Mouse (Mus musculus): Measurements from ENCODE around the gene Fancd2.
A peak's percentile ranks its signal among the peaks of the same experiment; 100 is the strongest.

Fancd2 gene

DNA sequence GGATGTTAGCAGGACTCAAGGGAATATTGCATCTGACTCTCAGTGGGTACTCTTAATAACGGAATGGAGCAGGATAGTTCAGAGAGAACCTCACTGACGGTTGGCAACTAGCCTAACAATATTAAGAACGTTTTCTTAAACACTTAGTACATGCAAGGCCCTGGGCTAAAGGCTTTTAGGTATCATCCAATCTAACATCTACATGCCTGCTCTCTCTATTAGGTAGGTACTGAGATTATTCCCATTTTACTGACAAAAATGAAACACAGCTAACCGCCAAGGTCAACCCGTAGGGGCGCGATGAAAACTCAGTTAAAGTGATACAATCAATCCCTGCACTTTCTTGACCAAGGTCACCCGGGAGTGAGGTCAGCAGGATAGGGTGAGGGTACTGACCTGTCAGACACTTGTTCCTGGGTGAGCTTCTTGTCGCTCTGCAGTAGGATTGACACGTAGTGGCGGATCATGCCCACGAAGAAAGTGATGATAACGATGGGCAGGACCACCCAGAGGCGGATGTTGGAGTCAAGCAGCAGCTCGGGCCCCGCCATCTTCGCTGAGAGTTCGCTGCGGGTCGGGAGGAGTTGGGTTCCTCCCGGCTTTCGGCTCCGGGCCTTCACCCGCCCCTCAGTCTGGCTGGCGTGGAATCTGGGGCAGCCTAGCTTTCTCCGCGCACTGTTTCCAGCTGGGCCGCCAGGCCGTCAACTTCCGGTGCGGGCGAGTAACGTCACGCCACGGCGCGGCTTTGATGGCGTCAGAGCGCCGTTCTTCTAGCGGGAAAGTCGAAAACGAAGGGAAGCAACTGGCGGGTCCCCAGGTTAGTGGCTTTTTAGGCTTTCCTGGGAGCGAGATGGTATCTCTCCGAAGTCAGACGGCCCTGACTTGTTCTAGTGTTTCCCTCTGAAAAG, at the start of gene Fancd2, which contains the start of gene Emc3:
TSS of gene Fancd2 (plus strand) at position 751 of the 908 bp plus-strand sequence.
TSS of gene Emc3 (minus strand) at position 721 of the 908 bp plus-strand sequence.
- DNase-seq = peak; percentile 88

DNA sequence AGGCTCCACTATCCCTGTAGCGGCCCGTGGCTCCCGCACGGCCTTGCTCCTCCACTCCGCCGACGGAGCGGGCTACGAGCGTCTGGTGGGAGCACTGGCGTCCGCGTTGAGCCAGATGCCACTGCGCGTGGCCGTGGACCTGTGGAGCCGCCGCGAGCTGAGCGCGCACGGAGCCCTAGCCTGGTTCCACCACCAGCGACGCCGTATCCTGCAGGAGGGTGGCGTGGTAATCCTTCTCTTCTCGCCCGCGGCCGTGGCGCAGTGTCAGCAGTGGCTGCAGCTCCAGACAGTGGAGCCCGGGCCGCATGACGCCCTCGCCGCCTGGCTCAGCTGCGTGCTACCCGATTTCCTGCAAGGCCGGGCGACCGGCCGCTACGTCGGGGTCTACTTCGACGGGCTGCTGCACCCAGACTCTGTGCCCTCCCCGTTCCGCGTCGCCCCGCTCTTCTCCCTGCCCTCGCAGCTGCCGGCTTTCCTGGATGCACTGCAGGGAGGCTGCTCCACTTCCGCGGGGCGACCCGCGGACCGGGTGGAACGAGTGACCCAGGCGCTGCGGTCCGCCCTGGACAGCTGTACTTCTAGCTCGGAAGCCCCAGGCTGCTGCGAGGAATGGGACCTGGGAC, 48.9 kb upstream of the Fancd2 start:
- DNase-seq = peak; percentile 77

DNA sequence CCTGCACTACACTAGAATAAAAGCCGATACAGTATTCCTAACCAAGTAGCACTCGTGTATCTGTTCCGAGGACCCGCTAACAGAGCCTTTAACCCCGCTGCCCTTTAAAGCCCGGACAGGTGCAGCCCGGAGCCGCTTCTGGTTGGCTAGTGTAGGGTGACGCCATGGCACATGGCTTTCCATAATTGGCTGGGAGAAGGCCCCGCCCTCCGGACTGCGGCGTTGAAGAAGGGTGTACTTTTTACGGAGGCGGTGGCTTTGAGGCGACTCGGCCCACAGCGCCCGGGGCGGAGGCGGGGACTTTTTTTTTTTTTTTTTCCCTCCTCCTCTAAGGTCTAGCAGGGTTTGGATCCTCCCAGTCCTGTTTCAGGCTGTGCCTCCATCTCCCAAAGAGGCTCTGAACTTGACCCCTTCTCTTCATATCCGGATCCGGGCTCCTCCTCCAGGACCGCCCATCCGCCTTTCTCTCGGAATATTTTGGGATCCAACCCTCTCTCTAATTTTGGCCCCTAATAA, 48.3 kb upstream of the Fancd2 start, which contains the start of gene Creld1:
TSS of gene Creld1 (plus strand) at position 198 of the 516 bp plus-strand sequence.
- DNase-seq = peak; percentile 98

DNA sequence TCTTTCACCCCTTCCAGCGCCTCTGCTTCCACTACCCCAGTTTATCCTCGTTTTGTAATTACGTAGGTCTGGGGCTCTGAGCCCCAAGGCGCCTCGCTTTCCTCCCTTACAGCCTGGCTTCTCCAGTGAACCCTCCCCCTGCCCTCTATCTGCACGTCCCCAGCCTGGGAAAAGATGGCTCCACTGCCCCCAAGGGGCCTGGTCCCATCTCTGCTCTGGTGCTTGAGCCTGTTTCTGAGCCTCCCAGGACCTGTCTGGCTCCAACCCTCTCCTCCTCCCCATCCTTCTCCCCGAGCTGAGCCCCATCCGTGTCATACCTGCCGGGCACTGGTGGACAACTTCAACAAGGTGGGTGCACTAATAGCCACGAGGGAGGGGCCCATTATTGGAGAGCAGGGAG, 47.8 kb upstream of the Fancd2 start:
- DNase-seq = peak; percentile 75

DNA sequence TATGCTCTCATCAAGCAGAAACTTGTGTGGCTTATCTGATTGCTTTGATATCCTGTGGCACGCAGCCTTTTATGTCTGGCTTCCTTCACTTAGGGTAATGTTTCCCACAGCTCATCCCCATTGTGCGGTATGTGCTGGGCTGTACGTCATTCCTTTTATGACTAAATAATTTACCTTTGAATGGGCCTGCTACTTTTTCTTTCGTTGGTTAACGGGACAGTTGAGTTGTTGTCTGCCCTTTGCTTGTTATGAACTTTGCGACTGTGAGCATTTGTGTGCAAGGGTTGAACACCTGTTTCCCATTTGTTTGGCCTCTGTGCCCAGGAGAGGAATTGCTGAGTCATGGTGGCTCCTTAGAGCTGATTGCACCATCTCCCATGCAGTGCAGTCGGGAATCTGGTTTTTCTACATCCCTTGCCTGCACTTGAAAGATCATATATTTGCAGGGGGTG, 44.3 kb upstream of the Fancd2 start:
- no peak for DNase-seq

DNA sequence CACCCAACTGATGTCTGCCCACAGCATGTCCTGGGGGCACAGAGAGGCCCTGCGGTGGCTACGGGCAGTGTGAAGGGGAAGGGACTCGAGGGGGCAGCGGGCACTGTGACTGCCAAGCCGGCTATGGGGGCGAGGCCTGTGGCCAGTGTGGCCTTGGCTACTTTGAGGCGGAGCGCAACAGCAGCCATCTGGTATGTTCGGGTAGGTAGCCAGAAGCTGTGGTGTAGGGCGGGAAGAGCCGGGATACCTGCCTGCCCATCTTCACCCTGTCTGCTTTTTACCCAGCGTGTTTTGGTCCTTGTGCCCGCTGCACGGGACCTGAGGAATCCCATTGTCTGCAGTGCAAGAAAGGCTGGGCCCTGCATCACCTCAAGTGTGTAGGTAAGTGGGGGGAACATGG, 42.1 kb upstream of the Fancd2 start:
- DNase-seq = no peak

DNA sequence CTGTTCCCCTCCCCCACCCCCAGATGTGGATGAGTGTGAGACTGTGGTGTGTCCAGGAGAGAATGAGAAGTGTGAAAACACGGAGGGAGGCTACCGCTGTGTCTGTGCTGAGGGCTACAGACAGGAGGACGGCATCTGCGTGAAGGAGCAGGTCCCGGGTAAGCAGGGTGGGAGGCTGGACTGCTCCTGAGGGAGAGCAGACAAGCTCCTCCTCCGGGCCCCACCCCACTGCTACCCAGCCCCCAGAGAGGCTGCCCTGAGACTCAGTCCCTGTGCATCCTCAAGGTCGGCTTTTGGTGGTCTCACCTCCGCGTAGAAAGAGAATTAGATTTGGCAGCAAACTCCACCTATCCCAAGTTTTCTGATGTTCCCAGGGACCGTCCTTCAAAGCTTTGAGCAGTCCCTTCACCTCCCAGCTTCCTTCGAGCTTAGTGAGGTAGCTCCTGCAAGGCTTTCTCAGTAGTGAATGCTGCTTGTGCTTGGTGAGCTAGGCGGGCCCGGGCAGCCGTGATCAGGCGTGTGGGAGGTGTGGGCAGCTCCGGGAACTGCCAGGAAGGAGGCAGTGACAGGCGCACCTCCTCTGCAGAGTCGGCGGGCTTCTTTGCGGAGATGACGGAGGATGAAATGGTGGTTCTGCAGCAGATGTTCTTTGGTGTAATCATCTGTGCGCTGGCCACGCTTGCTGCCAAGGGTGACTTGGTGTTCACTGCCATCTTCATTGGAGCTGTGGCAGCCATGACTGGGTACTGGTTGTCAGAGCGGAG, 39.2 kb upstream of the Fancd2 start:
- no peak for DNase-seq

DNA sequence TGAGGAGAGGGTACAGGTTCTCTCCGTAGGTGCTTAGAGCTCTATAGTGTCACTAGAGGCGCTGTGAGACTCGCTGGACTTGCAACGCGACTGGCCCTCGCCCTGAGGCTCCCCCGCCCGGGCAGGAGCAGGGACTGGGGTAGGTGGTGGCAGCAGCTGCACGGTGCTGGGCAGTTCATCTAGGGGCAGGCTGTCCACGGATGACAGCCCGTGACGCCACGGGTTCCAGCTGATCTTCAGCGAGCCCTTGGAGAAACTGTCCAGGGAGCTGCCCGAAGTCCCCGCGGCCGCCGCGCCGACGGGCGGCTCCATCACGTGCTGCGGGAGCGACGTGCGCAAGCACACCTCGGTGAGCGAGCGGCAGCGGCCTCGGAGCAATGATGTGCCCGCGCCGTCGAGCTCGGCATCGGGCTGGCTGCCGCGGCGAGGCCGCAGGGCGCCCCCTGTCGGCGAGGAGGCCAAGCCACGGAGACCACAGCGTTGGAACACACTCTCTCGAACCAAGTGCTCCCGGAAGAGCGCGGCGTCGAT, 37.2 kb upstream of the Fancd2 start:
- no peak for DNase-seq

DNA sequence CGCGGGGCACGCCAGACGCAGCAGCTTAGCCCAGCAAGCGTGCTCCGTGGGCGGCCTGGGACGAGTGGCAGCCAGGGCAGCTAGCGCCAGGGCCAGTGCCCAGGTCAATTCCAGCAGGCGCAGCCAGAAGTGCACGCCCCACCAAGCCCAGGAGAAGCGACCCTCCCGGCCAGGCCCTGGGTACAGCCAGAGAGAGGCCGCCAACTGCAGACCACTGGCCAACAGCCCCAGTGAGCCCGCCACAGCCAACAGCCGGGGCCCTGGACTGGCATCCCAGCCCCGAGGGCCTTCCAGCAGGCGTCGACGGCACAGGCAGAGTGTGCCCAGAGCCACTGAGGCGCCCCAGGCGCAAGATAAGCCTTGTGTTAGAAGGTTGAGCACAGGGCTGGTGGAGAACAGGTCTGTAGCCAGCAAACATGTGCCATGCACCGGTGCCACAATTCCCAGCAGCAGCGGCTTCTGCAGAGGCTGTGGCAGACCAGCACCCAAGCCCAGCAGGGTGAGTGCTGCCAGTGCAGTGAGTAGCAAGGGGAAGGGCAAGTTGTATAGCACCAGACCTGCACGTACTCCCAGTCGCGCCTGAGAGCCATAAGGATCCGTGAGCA, 36.3 kb upstream of the Fancd2 start:
- no peak for DNase-seq

DNA sequence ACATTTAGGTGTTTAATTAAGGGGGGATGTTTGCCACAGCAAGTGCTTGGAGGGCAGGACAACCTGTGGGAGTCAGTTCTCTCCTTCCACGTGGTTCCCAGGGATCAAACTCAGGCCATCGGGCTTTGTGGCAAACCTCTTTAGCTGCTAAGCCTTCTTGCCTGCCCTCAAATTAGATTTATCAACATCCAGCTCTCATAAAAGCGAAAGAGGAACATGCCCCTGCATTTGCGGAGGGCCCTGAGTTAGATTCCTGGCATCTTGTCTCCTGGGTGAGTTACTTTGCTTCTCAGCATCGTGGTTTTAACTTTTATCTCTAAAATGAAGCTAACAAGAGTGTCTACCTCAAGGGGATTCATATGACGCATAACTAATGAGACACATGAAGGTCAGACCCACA, 32.1 kb upstream of the Fancd2 start:
- DNase-seq = no peak

DNA sequence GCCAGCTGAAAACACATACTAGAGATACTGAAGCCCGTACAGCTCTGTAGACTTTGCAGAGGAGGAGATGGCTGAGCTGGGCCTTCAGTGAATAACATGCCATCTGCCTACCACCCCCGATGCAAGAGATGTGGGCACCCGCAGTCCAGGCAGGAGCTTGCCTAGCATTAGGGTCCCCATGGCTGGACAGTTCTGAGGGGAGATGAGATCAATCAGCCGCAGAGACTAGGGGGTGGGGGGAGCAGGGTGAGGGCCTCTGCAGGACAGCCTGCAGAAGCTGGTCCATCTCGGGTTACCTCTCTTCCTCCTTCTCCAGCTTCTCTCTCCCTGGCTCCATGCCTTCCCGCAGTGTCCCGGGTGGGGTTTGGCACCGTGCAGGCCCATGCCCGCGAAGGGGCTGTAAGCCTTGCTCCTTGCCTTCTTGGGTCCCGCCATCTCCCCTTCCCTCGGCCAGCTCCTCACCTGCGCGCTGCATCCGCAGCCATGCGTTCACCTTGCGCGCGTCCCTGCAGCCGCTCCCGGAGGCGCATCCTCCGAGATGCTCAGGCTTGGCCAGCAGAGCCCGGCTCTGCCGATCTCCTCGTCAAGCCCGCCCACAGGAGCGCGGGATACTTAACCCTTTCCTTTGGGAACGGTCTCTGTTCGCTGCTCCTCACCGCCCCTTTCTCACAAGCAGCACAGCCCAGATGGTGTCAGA, 29.9 kb upstream of the Fancd2 start, which contains the start of gene Prrt3:
TSS of gene Prrt3 (minus strand) at position 544 of the 697 bp plus-strand sequence.
- DNase-seq = peak; percentile 87

DNA sequence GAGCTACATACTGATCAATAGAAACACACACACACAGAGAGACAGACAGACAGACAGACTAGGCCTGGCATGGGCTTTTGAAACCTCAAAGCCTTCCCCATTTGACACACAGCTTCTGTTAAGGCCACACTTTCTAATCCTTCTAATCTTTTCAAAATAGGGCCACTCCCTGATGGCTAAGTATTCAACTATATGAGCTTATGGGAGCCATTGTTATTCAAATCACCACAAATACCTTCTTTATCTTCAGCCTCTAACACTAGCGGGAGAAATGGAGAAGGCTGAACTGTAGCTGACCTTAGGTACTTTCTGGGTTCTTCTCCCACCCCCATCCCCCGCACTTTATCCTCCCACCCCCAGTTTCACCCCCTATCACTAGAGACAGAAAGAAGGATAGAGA, 28.7 kb upstream of the Fancd2 start:
- no peak for DNase-seq

DNA sequence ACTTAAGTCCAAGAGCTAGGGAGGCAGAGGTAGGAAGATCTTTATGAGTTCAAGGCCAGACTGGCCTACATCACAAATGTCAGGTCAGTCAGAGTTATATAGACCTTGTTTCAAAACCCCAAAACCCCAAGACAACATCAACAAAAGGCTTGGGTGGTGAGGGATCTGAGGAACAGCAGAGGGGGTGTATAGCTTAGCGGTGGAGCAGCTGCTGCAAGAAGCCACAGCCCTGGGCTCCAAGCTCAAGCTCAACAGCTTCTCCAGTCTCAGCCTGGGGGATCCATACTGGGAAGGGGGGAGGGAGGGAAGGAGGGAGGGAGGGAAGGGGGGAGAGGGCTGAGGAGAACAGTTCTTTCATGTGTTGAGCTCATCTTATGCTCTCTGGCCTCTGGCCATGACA, 25.8 kb upstream of the Fancd2 start:
- DNase-seq = no peak

DNA sequence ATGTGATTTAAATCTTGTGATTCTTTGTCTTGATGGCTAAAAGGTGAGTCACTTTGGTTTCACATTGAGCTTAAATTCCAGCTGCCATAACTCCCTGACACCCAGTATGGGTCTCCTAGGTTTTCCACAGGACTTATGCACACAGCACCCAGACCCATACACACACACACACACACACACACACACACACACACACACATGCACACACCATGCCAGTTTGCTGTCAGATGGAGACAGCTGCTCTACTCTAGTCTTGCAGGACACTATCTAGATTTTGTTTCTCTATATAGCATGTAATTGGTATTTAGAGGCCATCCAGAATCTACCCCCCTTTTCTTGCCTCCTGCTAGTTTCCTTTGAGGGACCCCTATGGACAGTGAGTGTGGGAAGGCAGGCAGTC, 24.4 kb upstream of the Fancd2 start:
- no peak for DNase-seq

DNA sequence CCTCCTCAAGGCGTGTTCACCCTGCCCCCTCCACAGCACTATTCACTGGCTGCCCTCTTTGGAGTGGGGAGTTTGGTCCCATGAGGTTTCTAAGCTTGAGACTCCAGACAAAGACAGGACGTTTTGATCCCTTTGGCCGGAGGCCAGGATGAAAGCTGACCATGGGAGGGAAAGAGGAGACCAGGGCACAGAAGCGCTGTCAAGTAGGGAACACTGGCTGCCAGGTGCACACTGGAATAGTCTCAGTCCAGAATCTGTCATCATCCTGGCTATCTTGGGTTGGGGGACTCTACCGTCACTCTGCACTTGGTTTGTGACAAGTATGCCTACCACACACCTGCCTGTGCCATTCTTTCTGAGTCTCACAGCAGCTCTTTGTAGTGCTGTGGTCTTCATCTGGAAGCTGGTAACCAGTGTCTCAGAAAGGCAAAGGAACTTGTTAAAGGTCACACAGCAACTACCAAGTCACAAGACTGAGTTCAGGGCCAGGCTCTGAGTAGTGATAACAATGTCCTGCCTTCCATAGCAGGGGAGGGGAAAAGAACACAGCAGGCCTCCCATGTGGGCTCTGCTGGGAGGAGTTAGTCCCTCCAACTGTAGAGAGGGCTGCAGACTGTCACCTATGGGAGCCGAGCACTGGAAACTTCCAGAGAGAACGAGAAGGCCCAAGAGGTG, 23.1 kb upstream of the Fancd2 start:
- DNase-seq = peak; percentile 57

DNA sequence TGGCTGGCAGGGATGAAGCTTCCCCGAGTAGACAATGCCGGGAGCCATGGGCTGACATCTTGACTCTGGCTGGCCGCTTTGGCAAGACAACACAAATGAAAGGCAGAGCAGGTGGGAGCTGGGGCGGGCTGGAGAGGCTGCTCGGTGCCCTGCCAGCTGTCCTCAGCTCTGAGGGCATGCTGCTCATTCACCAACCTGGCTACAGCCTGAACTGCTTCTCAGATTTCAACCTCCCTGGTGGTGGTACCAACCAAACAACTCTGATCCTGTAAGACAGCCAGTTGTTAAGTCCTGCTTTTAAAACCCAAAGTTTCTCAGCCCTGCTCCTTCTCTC, 22.6 kb upstream of the Fancd2 start:
- DNase-seq = peak; percentile 89

DNA sequence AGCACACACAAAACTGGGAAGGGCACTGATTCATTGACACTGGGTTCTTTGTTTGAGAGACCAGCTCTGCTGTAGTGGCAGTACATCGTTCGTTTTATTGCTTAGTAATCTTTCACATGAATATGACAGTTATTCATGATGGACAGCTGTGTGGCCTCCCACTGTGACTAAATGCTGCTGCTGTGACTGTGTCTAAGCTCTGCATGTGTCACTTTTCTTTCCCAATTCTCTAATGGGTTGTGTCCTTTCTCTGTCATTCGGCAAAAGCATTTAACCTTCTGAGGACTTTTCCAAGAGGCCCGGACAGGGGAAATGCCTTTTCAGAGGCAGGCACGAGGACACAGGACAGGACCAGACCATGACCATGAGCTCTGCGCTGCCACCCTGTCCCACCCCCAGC, 17.5 kb upstream of the Fancd2 start:
- DNase-seq = no peak

DNA sequence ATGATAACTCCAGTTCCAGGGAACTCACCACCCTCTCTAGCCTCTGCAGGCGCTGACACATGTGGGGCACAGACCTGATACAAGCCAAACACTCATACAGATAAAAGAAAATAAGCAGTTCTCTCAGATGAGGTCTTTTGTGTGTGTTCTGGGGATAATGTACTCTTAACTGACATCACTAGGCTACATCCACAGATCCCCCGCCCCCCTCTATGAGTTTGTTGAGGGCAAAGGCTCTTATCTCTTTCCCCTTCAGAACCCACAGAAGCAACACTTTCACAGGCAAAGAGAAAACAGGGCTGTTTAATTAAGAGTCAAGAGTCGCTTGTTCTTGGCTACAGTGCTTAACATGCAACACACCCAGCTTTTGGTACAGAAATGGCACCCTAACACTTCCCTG, 16.9 kb upstream of the Fancd2 start:
- DNase-seq = no peak

DNA sequence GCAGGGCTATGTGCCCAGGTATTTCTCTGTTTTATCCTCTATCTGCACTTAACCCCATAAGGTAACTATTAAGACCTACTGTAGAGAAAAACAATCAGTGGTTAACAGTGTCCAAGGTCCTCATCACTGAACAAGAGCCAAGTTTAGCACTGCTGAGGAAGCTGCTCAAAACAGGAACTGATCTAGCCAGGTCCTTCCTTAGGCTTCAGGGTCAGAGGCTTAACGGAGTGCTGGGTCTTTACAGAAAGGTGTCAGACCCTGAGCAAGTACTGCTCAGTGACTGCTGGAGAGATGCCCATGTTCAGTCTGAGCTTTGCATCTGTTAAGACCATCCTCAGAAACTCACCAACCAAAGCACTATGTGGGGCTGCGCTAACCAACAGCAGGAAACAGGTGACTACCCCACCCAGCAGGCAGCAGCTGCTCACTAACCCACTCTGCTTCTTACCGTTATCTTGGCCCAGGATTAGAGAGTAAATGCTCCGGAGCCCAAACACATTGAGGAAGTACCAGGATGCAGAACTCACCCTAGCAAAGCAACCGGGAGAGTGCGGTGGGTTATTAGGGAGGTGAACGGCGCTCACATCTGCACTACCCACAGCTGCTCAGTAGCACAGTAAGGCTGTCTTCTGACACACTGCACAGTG, 13.9 kb upstream of the Fancd2 start:
- no peak for DNase-seq

DNA sequence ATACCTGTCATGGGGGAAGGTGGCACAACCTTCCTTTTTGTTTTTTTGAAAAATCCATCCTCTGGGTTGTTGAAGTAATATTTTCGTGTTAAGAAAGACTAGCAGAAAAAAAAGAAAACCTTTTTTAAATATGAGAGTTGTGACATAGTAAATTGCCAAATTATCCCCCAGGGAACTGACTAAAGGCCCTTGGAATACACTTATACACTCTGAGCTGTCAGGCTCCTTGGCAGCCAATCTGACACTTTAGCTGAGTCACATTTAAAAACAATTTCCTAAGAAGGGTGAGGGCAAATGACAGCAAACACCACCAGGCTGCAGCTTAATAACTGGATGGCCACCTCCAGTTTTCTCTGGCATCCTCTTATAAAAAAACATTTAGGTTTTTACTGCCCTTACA, 9.2 kb upstream of the Fancd2 start:
- no peak for DNase-seq

DNA sequence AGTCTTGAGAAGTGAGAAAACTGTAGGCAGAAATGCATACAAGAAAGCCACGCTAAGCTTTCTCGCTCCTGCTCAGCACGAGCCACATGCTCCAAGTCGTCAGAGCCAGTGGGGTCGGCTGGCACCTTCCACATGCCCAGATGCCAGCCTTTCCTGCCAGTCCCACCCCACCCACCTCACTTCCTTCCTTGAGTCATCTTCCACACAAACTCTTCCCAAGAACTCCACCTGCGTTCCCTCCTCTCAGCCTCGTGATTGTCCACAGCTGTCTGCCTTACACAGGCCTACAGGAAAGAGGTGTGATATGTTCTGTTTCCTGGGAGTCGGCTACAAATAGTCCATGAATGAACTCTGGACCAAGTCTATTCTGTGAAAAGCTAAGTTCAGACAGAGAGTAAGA, 8.1 kb upstream of the Fancd2 start:
- no peak for DNase-seq

Data from cerebellum, adult 9-11 months (tissue).